Mouse (Mus musculus) frontal cortex, postnatal 25 days (tissue): ENCODE measurements around the gene Kcne3.
A peak's percentile ranks its signal among the peaks of the same experiment; 100 is the strongest.

Experiments used
- DNase-seq, 2 experiments: peaks; one replicate each; pipeline ENCODE4 v3.0.0; 2022; ENCODE audit warnings: low spot score in 2 of 2

Gene Kcne3

GRCm38 (mm10) chr7:100176269-100176668 lies at the start of gene Kcne3:
Kcne3 (plus strand) TSS chr7:100176502.
- DNase-seq: no peak

GRCm38 (mm10) chr7:100126514-100126913 lies 49.8 kb upstream of the Kcne3 start:
- no peak for DNase-seq

- DNase-seq: no peak
Observed at GRCm38 (mm10) chr7:100128262-100129041, 47.9 kb upstream of the Kcne3 start.

- DNase-seq: no peak
Observed at GRCm38 (mm10) chr7:100130592-100130991, 45.7 kb upstream of the Kcne3 start.

GRCm38 (mm10) chr7:100132379-100132778 lies 43.9 kb upstream of the Kcne3 start:
- no peak for DNase-seq

- DNase-seq: no peak
Observed at GRCm38 (mm10) chr7:100137038-100137437, 39.3 kb upstream of the Kcne3 start.

- DNase-seq: no peak
Observed at GRCm38 (mm10) chr7:100138075-100138474, 38.2 kb upstream of the Kcne3 start.

GRCm38 (mm10) chr7:100140591-100140990 lies 35.7 kb upstream of the Kcne3 start:
- no peak for DNase-seq

- DNase-seq: no peak
Observed at GRCm38 (mm10) chr7:100148586-100148985, 27.7 kb upstream of the Kcne3 start.

GRCm38 (mm10) chr7:100150086-100150485 lies 26.2 kb upstream of the Kcne3 start:
- DNase-seq: no peak

- DNase-seq: no peak
Observed at GRCm38 (mm10) chr7:100150626-100151025, 25.7 kb upstream of the Kcne3 start.

GRCm38 (mm10) chr7:100157669-100158068 lies 18.6 kb upstream of the Kcne3 start:
- DNase-seq: no peak

GRCm38 (mm10) chr7:100159105-100159841 lies 17.0 kb upstream of the Kcne3 start, which contains the start of gene Lipt2:
Lipt2 (plus strand) TSS chr7:100159277.
- peak; percentile 83 to 84 for DNase-seq

GRCm38 (mm10) chr7:100160006-100160405 lies 16.3 kb upstream of the Kcne3 start:
- peak in 1 of 2 experiments; percentile 8 for DNase-seq

GRCm38 (mm10) chr7:100163506-100163905 lies 12.8 kb upstream of the Kcne3 start:
- DNase-seq: no peak

- DNase-seq: no peak
Observed at GRCm38 (mm10) chr7:100168654-100169053, 7.6 kb upstream of the Kcne3 start.

GRCm38 (mm10) chr7:100170756-100171155 lies 5.5 kb upstream of the Kcne3 start:
- DNase-seq: no peak

GRCm38 (mm10) chr7:100178016-100178890 lies 2.0 kb downstream of the Kcne3 start:
- DNase-seq: peak; percentile 15 to 37

GRCm38 (mm10) chr7:100178891-100179233 lies 2.6 kb downstream of the Kcne3 start:
- DNase-seq: no peak

- no peak for DNase-seq
Observed at GRCm38 (mm10) chr7:100179394-100179793, 3.1 kb downstream of the Kcne3 start.

GRCm38 (mm10) chr7:100179836-100180407 lies 3.6 kb downstream of the Kcne3 start:
- DNase-seq: no peak

GRCm38 (mm10) chr7:100181176-100181575 lies 4.9 kb downstream of the Kcne3 start:
- DNase-seq: no peak
